Mouse (Mus musculus): ENCODE data around the gene Sncb. TPM values are rescaled to one million over a fixed set of nuclear protein-coding genes. Genes with fewer than 3 reads are reported as not detected.
A peak's percentile ranks its signal among the peaks of the same experiment; 100 is the strongest.

The Sncb gene
- total RNA-seq, 2 experiments from 2014 or later = not detected

DNA sequence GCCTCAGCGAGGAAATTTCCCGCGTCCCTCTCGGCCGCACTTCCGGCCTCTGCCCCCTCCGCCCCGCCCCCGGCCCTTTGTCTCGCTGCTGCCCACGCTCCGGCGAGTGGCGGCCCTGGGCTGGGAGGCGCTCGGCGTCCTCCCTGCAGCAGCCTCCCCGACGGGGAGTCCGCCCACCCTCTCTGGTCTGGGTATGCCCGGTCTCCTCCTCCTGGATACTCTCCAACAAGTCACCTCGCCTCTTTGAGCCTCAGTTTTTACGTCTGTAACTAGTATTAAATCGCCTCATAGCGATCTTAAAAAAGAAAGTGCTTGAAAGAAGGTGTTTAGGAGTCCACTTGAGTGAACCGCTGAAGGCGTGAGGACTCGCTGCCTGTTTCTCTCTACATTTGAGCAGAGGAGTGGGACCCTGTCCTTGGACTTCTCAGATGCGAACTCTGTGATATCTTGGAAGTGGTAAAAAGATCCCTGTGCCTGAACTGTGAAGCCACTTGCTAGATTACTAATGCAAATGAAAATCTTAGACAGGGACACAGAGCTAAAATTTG, 16.5 kb downstream of the Sncb start, which contains the start of gene Gprin1:
Gprin1 (minus strand) TSS at position 11 of the 548 bp plus-strand sequence.
- no peak for ATAC-seq (ENCODE audit: poor library complexity, severe bottlenecking)

DNA sequence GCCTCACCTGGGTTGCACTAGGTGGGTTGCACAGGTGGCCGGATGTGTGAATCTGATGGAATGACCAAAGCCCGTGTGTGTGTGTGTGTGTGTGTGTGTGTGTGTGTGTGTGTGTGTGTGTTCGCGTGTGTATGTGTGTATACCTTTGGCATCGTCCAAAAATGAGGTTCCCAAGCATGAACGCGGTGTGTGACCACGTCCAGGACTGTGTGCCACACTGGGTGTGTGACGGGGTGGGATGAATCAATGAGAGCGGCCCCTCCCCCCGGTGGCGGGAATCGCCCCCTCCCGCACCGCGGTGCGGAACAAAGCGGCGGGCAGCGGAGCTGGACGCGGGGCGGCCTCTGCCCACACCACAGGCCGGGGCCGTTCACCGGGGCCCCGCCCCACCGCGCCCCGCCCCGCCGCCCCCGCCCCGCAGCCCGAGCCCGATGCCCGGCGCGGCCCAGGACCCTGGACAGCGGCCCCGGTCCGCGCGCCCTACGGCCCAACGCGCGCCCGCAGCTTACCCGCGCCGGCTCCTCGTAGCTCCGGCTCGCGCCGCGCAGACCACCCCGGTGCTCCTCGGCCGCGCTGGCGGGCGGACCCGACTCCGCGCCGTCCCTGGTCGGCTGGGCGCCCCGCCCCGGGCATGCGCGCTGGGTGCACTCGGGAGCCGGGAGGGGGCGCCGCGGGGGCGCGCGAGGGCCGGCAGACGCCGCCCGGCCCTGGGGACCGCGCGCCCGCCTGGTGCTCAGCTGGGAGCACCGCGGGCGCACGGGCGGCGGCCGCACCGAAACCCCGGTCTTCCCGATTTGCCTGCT, 17.1 kb downstream of the Sncb start:
- no peak for ATAC-seq (ENCODE audit: poor library complexity, severe bottlenecking)

DNA sequence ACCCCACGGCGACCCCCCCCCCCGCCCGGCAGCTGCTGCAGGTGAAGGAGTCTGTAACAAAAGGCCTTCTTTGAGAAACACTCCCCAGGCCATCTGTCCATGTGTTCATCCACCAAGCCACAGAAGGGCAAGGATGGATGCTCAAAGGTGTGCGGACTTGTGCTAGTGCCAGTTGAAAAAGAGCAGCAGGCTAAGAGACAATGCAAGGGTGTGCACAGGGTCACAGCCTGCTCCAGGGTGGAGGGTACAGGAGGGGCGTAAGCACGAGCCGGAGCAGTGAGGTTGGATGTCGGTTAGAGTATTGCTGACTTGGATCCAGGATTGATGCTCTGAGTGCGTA, 17.7 kb downstream of the Sncb start:
- no peak for ATAC-seq (ENCODE audit: poor library complexity, severe bottlenecking)

DNA sequence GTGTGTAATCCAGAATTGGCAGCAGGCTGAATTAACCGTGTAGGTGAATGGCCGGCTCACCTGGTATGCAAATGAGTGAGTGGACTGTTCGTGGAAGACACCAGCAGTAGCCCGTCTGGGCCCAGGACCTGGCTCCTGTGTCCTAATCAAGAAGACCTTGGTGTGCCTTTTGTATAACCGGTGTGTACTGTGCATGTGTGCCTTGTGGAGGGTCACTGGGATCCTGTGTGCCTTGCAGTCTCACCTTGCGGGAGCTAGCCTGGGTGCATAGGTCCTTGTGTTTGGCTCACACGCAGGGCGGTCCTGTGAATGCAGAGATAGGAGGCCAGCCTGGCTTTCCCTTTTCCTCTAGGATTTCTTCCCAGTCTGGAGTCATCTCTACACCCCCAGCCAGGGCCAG, 18.2 kb downstream of the Sncb start:
- no peak for ATAC-seq (ENCODE audit: poor library complexity, severe bottlenecking)

DNA sequence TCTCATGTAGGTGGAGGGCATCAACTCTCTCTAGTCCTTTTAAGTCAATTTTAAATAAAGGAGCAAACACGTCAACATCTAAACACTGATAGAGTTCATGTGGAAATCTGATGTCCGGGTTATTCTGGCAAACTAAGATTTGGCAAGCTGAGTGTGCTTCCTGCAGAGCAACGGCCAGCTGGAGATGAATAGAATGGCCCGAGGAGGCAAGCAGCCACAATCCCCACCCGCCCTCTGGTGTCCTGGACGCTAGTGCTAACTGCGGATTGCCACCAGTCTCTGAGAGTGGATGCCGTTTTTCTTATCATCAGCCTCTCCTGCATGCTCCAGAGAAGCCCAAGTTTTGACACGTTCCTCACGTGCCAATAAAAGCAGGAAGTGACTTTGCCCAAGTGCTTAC, 19.5 kb downstream of the Sncb start:
- ATAC-seq (ENCODE audit: poor library complexity, severe bottlenecking) = no peak

DNA sequence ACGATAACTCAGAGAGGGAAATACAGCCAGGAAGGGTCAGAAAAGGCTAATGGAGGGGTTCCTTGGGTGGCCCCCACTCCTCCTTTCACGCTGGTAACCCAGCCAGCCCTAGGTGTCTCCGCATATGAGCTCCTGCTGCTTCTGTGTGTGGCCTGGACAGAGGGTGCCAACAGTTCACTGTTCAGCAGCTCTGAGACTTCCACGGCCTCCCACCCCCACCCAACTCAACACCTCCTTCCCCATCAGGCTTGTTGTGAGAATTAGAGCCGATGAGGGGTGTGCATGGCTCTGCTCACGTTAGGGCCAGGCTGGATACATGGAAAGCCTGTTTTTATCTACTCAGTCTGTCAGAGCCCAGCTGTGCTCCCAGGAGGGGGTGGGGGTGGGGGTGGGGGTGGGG, 20.3 kb downstream of the Sncb start:
- ATAC-seq (ENCODE audit: poor library complexity, severe bottlenecking) = no peak

DNA sequence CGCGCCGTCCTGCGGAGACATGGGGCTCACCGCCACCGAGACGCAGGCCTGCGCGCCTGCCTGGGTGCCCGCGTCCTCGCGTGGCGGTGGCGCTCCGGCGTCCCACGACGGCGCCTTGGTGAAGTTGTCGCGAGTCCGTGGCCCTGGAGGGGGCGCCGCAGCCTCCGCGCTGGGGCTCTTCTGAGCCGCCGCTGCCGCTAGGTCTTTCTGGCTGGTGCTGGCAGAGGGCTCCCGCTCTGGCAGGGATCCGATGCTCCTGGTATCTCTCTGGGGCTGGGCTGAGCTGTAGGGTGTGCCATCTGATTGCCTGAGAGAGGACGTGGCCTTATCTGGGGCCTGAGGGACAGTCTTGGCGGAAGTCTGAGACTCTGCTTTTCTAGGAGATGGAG, 28.2 kb downstream of the Sncb start:
- ATAC-seq (ENCODE audit: poor library complexity, severe bottlenecking) = no peak

DNA sequence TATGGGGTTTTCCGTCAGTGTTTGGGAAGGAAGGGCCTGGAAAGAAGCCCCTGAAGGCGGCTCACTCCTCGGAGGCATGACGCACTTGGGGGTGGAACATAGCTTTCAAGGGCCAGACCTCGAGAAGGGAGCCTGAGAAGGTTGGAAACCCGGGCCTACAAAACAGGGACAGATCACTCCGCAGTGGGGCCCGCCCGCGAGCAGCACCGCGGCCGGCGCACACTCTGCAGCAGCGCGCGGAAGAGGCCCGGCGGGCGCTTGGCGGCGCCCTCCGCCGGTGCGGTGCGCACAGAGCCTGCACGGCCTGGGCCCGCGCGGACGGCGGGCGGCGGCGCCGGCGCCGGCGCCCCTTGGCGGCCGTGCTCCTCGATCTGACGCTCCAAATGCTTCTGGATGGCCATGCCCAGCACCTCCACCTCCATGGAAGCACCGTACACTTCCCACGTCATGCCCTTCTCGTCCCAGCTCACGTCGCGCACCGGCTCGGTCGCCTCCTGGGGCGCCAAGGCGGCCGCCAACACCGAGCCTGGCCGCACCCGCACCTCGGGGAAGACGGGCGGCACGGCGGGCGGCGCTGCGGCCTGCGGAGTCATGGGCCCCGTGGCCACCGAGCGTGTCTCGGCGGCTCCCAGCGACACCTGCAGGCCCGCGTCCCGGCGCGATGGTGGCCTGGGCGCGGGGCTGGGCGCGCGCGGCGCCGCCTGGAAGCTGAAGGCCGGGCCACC, 28.7 kb downstream of the Sncb start:
- ATAC-seq (ENCODE audit: poor library complexity, severe bottlenecking) = no peak

DNA sequence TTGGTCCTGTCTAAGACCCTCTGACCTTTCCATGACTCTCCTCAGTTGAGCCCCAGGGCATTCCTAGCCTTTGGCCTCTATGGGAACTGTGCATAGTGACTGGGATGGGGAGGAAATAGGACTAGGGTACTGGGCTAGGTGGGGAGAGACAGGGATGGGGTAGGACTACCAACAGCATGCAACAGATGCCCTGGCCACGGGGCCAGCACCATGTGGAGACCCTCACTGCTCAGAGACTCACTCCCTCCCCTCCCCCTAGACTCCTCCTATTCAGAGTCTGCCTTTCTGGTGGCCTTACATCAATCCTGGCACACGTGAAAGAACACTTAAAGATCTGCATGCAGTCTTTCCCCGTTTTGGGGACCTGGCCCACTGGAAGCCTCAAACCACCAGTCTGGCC, 29.5 kb downstream of the Sncb start:
- ATAC-seq (ENCODE audit: poor library complexity, severe bottlenecking) = no peak

DNA sequence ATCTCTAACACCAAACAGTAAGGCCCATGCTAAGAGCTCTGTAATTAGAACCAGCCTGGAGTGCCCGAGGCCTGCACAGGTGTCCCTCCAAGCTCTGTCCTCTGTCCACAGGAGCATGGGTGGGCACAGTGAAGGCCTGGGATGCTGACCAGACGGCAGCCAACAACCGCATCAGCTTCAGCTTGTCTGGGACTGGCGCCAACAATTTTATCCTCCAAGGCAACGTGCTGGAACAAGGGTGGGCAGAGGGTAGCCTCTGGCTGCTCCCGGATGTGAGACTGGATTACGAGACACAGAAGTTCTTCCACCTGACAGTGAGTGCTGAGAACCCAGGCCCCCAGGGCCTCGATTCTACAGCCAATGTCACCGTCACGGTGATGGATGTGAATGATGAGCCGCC, 40.3 kb downstream of the Sncb start:
- ATAC-seq (ENCODE audit: poor library complexity, severe bottlenecking) = no peak

DNA sequence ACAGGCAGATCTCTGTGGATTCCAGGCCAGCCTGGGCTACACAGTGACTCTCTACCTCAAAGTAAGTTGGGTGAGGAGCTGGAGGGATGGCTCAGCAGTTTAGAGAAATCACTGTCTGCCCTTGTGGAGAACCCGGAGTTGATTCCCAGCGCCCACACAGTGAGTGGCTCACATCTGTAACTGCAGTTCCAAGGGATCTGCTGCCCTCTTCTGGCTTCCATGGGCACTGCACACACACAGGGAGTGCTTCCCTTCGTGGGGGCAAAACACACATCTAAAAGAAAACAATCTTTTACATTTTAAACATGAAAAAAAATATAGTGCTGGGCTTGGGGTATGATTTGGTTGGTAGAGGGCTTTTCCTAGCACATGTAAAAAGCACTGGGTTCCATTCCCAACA, 43.3 kb downstream of the Sncb start:
- no peak for ATAC-seq (ENCODE audit: poor library complexity, severe bottlenecking)

DNA sequence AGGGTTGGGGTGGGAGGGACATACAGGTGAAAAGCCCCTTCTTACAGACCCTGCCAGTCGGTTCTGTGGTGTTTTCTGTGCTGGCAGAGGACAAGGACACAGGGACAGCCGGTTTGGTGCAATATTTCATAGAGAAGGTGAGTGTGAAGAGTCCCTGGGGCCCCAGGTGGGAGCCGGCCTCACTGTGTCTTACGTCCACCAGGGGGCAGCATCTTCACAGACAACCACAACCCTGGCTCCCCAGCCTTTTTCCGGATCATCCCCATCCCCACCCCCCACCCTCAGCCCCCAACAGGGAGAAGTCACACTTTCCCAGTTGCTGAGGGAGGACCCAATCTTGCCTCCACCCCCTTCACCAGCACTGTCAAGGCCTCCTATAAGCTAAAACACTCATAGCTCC, 49.5 kb downstream of the Sncb start:
- ATAC-seq (ENCODE audit: poor library complexity, severe bottlenecking) = peak; percentile 51; the same call in 1 of the 2 replicates

DNA sequence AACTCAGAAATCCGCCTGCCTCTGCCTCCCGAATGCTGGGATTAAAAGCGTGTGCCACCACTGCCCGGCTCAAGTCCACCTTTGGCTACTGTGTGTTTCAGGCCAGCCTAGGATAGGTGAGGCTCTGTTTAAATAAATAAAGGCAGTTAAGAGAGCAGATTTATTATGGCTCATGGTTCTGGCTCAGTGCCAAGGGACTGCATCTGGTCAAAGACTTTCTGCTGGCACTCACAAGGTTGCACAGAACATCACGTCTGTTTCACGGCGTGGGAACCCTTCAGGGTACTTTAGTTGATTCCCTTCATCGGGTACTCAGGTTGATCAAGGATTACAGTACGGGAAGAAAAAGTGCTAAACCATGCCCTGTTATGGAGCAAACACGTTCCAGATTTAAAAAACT, 51.4 kb downstream of the Sncb start:
- ATAC-seq (ENCODE audit: poor library complexity, severe bottlenecking) = no peak

DNA sequence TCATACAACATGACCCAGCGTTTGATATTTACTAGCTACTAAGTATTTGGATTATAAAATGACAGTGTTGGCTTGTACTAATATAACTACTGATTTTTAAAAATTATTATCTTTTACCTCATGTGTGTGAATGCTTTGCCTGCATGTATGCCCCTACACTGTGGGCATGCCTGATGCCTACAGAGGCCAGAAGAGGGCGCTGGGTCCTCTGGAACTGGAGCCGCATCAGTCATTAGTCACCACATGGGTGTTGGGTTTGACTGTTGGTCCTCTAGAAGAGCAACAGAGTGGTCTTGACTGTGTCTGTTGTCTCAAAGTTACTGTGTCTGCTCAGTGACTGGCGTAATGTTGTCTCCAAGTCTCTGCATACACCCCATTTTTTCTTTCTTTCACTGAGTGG, 52.0 kb downstream of the Sncb start:
- no peak for ATAC-seq (ENCODE audit: poor library complexity, severe bottlenecking)

DNA sequence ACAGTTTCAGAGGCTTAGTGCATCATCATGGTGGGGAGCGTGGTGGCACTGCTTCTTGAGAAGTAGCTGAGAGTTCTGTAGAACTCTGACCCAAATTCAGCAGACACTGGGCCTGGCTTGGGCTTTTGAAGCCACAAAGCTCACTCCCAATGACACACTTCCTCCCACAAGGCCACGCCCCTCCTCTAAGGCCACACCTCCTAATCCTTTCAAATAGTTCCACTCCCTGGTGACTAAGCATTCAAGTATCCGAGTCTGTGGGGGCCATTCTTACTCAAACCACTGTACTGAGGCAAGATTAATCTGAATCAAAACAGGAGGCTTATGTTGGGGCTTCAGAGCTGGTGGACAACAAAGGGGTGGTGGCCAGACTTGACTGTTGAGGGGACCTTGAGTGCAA, 55.5 kb downstream of the Sncb start:
- ATAC-seq (ENCODE audit: poor library complexity, severe bottlenecking) = no peak

Other genes with a start within 250 kb of the Sncb start
- 70.1 and 71.1 TPM in 2 replicates for gene 4833439L19Rik, start 201.2 kb downstream of the Sncb start, total RNA-seq (2015)
- 43.9 and 48.8 TPM in 2 replicates for gene 4833439L19Rik, start 201.2 kb downstream of the Sncb start, total RNA-seq (2017)
- gene Arl10, start 191.6 kb downstream of the Sncb start, total RNA-seq (2015) = 20.4 and 22.4 TPM in 2 replicates
- gene Arl10, start 191.6 kb downstream of the Sncb start, total RNA-seq (2017) = 22.9 and 23.3 TPM in 2 replicates
- 15.6 and 18.9 TPM in 2 replicates for gene Nop16, start 176.5 kb downstream of the Sncb start, total RNA-seq (2015)
- 27.8 and 28.0 TPM in 2 replicates for gene Nop16, start 176.5 kb downstream of the Sncb start, total RNA-seq (2017)
- gene Higd2a, start 176.4 kb downstream of the Sncb start, total RNA-seq (2015) = 144 and 147 TPM in 2 replicates
- 66.2 and 100 TPM in 2 replicates for gene Higd2a, start 176.4 kb downstream of the Sncb start, total RNA-seq (2017)
- 5.9 and 6.6 TPM in 2 replicates for gene Cltb, start 155.3 kb downstream of the Sncb start, total RNA-seq (2015)
- gene Cltb, start 155.3 kb downstream of the Sncb start, total RNA-seq (2017) = 19.3 and 20.7 TPM in 2 replicates
- gene Faf2, start 144.8 kb downstream of the Sncb start, total RNA-seq (2015) = 23.1 and 32.6 TPM in 2 replicates
- 36.1 and 38.9 TPM in 2 replicates for gene Faf2, start 144.8 kb downstream of the Sncb start, total RNA-seq (2017)
- gene Rnf44, start 72.7 kb downstream of the Sncb start, total RNA-seq (2015) = 70.0 and 71.3 TPM in 2 replicates
- 17.8 and 21.2 TPM in 2 replicates for gene Rnf44, start 72.7 kb downstream of the Sncb start, total RNA-seq (2017)
- gene Cdhr2, start 65.1 kb downstream of the Sncb start, total RNA-seq (2015) = not detected in 2 replicates
- gene Cdhr2, start 65.1 kb downstream of the Sncb start, total RNA-seq (2017) = not detected in 2 replicates
- gene Gprin1, start 16.7 kb downstream of the Sncb start, total RNA-seq (2015) = not detected in 2 replicates
- gene Gprin1, start 16.7 kb downstream of the Sncb start, total RNA-seq (2017) = not detected in 2 replicates
- not detected in 2 replicates for gene Eif4e1b, start 17.4 kb upstream of the Sncb start, total RNA-seq (2015)
- not detected in 2 replicates for gene Eif4e1b, start 17.4 kb upstream of the Sncb start, total RNA-seq (2017)
- 6.7 and 14.2 TPM in 2 replicates for gene Tspan17, start 22.8 kb upstream of the Sncb start, total RNA-seq (2015)
- gene Tspan17, start 22.8 kb upstream of the Sncb start, total RNA-seq (2017) = 9.6 and 10.1 TPM in 2 replicates
- 0.38 and 0.71 TPM in 2 replicates for gene Unc5a, start 182.8 kb upstream of the Sncb start, total RNA-seq (2015)
- 0.24 and 1.8 TPM in 2 replicates for gene Unc5a, start 182.8 kb upstream of the Sncb start, total RNA-seq (2017)